Mouse (Mus musculus) C2C12 (cell line): ENCODE measurements around the gene Mbnl2.

ENCODE experiments used
- CEBPB ChIP-seq: IDR thresholded peaks from one replicate; pipeline ENCODE4 v1.6.1; 2011; ENCODE audit warnings: low read depth, mild to moderate bottlenecking, control low read depth, moderate library complexity
- CTCF ChIP-seq: IDR thresholded peaks from one replicate; pipeline ENCODE4 v1.5.1; 2011; ENCODE audit not compliant: control insufficient read depth, insufficient read depth, insufficient read length
- MAX ChIP-seq: IDR thresholded peaks from one replicate; pipeline ENCODE4 v1.6.1; 2011; ENCODE audit warnings: mild to moderate bottlenecking, control low read depth
- MYOD1 ChIP-seq: IDR thresholded peaks from one replicate; pipeline ENCODE4 v1.6.1; 2011; ENCODE audit warnings: low read depth; ENCODE audit not compliant: control insufficient read depth, insufficient read length
- MYOG ChIP-seq: IDR thresholded peaks from one replicate; pipeline ENCODE4 v1.6.1; 2011; ENCODE audit not compliant: control insufficient read depth, insufficient read length; ENCODE audit errors: extremely low read depth
- USF1 ChIP-seq: IDR thresholded peaks from one replicate; pipeline ENCODE4 v1.6.1; 2011; ENCODE audit warnings: low read depth, mild to moderate bottlenecking, control low read depth, moderate library complexity

- no peak for TF ChIP-seq CTCF
- TF ChIP-seq USF1: no peak
- TF ChIP-seq MAX: no peak
- no peak for TF ChIP-seq MYOD1
- TF ChIP-seq MYOG: no peak
- no peak for TF ChIP-seq CEBPB
These were observed 12.5 kb downstream of the Mbnl2 start for GRCm38 (mm10) chr14:120287987-120288275.
